In the genomic region with DNA sequence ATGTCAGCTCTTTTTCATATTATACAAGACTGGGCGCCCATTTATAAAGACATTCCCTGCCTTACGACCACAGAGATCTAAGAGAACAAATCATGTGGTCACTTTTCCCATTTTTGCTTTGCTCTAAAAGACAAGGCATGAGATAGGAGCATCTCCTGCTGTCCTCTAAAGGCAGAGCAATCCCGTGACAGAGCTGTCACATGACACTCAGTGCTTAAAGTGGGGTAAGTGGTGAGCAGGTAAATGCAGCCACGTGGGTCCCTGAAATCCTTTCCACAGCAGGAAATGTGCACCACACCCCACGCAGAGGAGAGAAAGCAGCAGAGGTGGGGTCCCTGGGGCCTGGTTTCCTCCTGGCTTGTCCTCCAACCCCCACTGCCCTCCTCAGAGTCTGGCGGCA, we compare ENCODE assay signal across 21 mouse cellular contexts.
"Had no signal": no experiment of that assay in that cellular context is flagged by ENCODE, and none has a peak within 500 bp of the region (broad histone marks: within the 10 kb centered on the region; RNA-seq: fewer than 3 reads in every experiment).

No protein-coding gene starts in this region.

- H3K27me3 ChIP-seq: hindbrain, embryonic 12.5 days; intestine, embryonic 15.5 days; limb, embryonic 13.5 days; limb, embryonic 15.5 days; liver, embryonic 12.5 days had no signal

- H3K9me3 ChIP-seq: heart, embryonic 10.5 days; heart, embryonic 12.5 days; hindbrain, embryonic 12.5 days; intestine, embryonic 15.5 days; limb, embryonic 13.5 days; limb, embryonic 15.5 days; liver, embryonic 12.5 days had no signal

- H3K27ac ChIP-seq: heart, embryonic 10.5 days; hindbrain, embryonic 10.5 days; hindbrain, embryonic 12.5 days; hindbrain, embryonic 14.5 days; intestine, embryonic 15.5 days; layer of hippocampus, adult 2 months; left cerebral cortex, adult 2 months; limb, embryonic 13.5 days; limb, embryonic 15.5 days; liver, embryonic 12.5 days; liver, embryonic 14.5 days had no signal

- H3K9ac ChIP-seq: heart, embryonic 12.5 days; hindbrain, embryonic 12.5 days; hindbrain, embryonic 14.5 days; intestine, embryonic 15.5 days; limb, embryonic 13.5 days; limb, embryonic 15.5 days; liver, embryonic 12.5 days; liver, embryonic 14.5 days had no signal

- DNase-seq: gastrocnemius, postnatal 25 days; heart, adult 18-20 months; heart, postnatal 10 days; heart, postnatal 4 days; kidney, adult 18-20 months; kidney, adult 8-10 months; kidney, postnatal 10 days; kidney, postnatal 25 days; kidney, postnatal 4 days had no signal

- H3K4me3 ChIP-seq: heart, embryonic 10.5 days; heart, embryonic 12.5 days; hindbrain, embryonic 10.5 days; hindbrain, embryonic 12.5 days; intestine, embryonic 15.5 days; layer of hippocampus, adult 2 months; left cerebral cortex, adult 2 months; limb, embryonic 13.5 days; limb, embryonic 15.5 days; liver, embryonic 12.5 days had no signal
